Mouse (Mus musculus): ENCODE measurements around the gene Ppp1r36. TPM values are rescaled to one million over a fixed set of nuclear protein-coding genes. Genes with fewer than 3 reads are reported as not detected.

Gene Ppp1r36
- total RNA-seq, 2 experiments from 2014 or later = 0.79 to 1.0 TPM

- intact Hi-C loops (cut with DNase I) = loop anchor here (2.0 to 10.0 kb wide), 2 partner anchors 13 to 215 kb away; no protein-coding TSS in a partner anchor
These were observed 62.6 kb downstream of the Ppp1r36 start for GRCm38 (mm10) chr12:76479836-76480495.

GRCm38 (mm10) chr12:76482446-76482845, 65.1 kb downstream of the Ppp1r36 start:
- peak; percentile 57 to 68 for DNase-seq
- intact Hi-C loops (cut with DNase I) = no loop called here

More at GRCm38 (mm10) chr12:76479836-76480495, 62.6 kb downstream of the Ppp1r36 start:
- peak; percentile 61 to 65 for DNase-seq

DNA sequence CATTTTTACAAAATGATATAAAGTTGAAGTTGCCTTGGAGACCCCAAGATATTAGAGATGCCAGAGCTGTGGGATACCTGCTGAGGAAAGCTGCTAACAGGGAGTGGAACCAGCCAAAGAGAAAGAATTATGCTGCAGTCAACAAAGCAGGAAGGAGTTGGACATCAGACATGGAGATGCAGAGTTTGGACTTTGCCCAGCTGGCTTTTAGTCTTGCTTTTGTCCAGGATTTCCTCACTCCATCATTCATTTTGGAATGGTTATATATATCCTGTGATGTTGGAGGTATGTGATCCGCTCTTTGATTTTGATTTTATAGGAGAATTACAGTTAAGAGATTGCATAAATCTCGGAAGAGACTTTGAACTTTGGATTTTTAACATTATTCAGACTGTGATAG, 65.6 kb downstream of the Ppp1r36 start:
- DNase-seq = no peak
- intact Hi-C loops (cut with DNase I) = no loop called here

DNA sequence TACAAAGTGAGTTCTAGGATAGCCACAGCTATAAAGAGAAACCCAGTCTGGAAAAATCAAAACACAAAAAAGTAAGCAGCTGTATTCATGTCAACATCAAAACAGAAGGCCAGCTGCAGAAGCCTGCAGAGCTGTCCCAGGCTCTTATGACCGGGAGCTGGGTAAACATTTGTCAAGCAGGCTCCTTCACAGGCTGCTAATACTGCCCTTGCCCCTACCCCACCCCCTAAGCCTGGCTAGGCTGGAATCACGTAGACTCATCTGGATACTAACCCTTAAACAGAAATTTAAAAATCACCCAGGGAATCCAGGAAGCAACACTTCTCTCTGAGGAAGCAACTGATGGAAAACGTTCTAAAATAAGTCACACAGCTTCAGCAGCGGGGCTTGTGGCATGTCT, 67.5 kb downstream of the Ppp1r36 start:
- intact Hi-C loops (cut with DNase I) = no loop called here
- DNase-seq = no peak

- intact Hi-C loops (cut with DNase I) = no loop called here
- DNase-seq = no peak
These were observed 68.0 kb downstream of the Ppp1r36 start for GRCm38 (mm10) chr12:76485381-76485780.

DNA sequence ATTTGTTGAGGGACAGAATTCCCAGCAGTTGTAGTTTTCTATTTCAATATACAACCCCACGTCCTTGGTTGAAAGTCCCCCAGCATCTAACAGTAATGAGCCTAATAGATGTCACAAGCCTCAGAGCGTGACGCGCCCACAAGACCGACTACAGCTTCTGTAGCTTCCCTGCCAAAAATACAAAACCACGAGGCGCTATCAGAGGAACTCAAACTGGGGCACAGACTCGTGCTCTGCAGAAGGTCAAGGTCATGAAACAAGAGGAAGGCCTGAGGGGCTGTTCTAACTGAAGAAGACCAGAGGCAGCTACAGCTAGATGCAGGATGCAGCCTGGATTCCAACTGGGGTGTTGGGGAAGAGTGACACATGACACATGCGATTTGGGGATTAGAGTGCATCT, 69.6 kb downstream of the Ppp1r36 start:
- DNase-seq = no peak
- intact Hi-C loops (cut with DNase I) = no loop called here

Other genes starting within 250 kb of the Ppp1r36 start
- under 1 TPM in 1 of 2 experiments, not detected in 1; 0.10 TPM for gene Esr2, start 240.3 kb upstream of the Ppp1r36 start, total RNA-seq (2021)
- not detected for gene Tex21, start 170.8 kb upstream of the Ppp1r36 start, total RNA-seq (2021)
- 10 to 100 TPM; 29.9 to 31.1 TPM for gene Mthfd1, start 162.2 kb upstream of the Ppp1r36 start, total RNA-seq (2021)
- gene Akap5, start 92.6 kb upstream of the Ppp1r36 start, total RNA-seq (2021) = 1 to 10 TPM; 3.7 to 7.2 TPM
- gene Zbtb25, start 47.9 kb upstream of the Ppp1r36 start, total RNA-seq (2021) = 10 to 100 TPM in 1 of 2 experiments, 1 to 10 TPM in 1; 8.5 to 12.2 TPM
- gene Zbtb1, start 47.3 kb upstream of the Ppp1r36 start, total RNA-seq (2021) = 1 to 10 TPM; 5.8 to 6.7 TPM
- 10 to 100 TPM in 1 of 2 experiments, 1 to 10 TPM in 1; 9.9 to 11.7 TPM for gene Hspa2, start 13.4 kb upstream of the Ppp1r36 start, total RNA-seq (2021)
- 10 to 100 TPM; 22.7 to 24.6 TPM for gene Plekhg3, start 113.4 kb downstream of the Ppp1r36 start, total RNA-seq (2021)

Measured in heart, postnatal 10 days (tissue).